4 mouse cellular contexts compared by ENCODE assay signal in genomic region chr5:125197325-125197724, GRCm38 (mm10). TPM values are rescaled to one million over a fixed set of nuclear protein-coding genes. Genes with fewer than 3 reads are reported as not detected.
DNase-seq lines count a peak whose midpoint lies in the region.

No protein-coding gene starts in this region.

- DNase-seq in CD8-positive naive resting alpha-beta T cell, adult 2 months (ENCODE audit: low read depth in 2 of 2, low spot score in 2 of 2) = peak; percentile 25 to 30
- peak; percentile 56 for DNase-seq in naive thymus-derived CD4-positive, alpha-beta T cell, adult 2 months (ENCODE audit: low read depth)
- DNase-seq in thymus, postnatal 0 days (ENCODE audit: low spot score) = peak; percentile 40
- DNase-seq in thymus, postnatal 25 days = peak; percentile 32

RNA-seq across cellular contexts. Expression of gene Ncor2, which starts 18.3 kb away (rescaled TPM):
- 14.3 and 19.8 TPM in 2 replicates for polyA plus RNA-seq in thymus, postnatal 0 days (2015; fragmentation: Nextera tagmentation; extraction: Ambion mirVana)

Comparison
In these comparisons a context has a peak if more than half of its experiments do, and no peak if none do; other contexts are left out.
1. Peak in every context shown above with its lines: DNase-seq.